Mouse (Mus musculus) megakaryocyte, embryonic 14.5 days (primary cell): ENCODE measurements at regions not wholly inside any gene's neighbourhood (a gene's known extent, or its start where the extent isn't known, plus 50 kb on each side); places are given as distances from the start of the nearest gene placed in this dataset.

Source experiments
- FLI1 ChIP-seq: IDR thresholded peaks from 2 replicates; pipeline ENCODE4 v1.6.1; 2012; ENCODE audit warnings: low read length, inconsistent platforms, mixed read lengths
- GATA1 ChIP-seq: IDR thresholded peaks from 3 replicates; pipeline ENCODE4 v1.6.1; 2012; ENCODE audit warnings: mixed read lengths, low read length, inconsistent platforms, borderline replicate concordance

DNA sequence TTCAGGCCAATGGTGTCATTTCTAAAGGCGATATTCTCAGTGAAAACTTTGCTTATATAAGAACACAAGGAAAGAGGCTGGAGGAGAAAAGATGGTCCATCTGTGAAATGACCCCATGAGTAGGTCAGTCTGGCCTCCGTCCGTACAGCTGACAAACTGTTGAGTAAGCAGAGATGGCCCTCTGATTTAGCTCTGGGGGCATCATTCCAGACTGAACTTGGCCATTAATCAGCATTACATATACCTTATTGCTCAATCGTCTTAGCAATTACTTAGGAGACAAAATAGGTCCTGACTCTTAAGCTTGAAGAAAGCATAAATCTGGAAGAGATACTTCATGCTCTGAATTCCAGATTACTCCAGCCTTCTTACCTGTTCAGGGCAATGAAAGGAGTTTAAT is 132.8 kb upstream of the Noct start:
- TF ChIP-seq FLI1 (no peak), GATA1 (no peak)
